Mouse (Mus musculus) CH12F3 (cell line): ENCODE results near the gene Sdhd.
"Not testable (repeated sequence)": the region's sequence is repeated elsewhere in the genome, so short reads cannot be mapped to it uniquely, and the experiment has no call there.

Source experiments
- in situ Hi-C: fragments of 300-500 bp; cut with MboI; formaldehyde crosslinking; loops from 2 replicates; pipeline ENCODE4 v1.14.3; 2020; ENCODE audit warnings: low sequenced_read_pairs

Sdhd gene

GRCm38 (mm10) chr9:50603189-50603997, at the start of gene Sdhd, which contains the start of gene Timm8b:
Gene Sdhd, minus strand, starts transcription at chr9:50603812.
Gene Timm8b, plus strand, starts transcription at chr9:50603910.
- in situ Hi-C loops, result no loop called here

- in situ Hi-C loops, result no loop called here
These were observed 46.9 kb upstream of the Sdhd start for GRCm38 (mm10) chr9:50650503-50650902.

GRCm38 (mm10) chr9:50646826-50647370, 43.3 kb upstream of the Sdhd start:
- in situ Hi-C loops, result no loop called here

GRCm38 (mm10) chr9:50634270-50634669, 30.7 kb upstream of the Sdhd start:
- in situ Hi-C loops, result no loop called here

- in situ Hi-C loops, result no loop called here
These were observed 29.4 kb upstream of the Sdhd start for GRCm38 (mm10) chr9:50633059-50633458.

- in situ Hi-C loops, result no loop called here
These were observed 28.5 kb upstream of the Sdhd start for GRCm38 (mm10) chr9:50632016-50632688.

- in situ Hi-C loops, result not testable (repeated sequence)
These were observed 27.3 kb upstream of the Sdhd start for GRCm38 (mm10) chr9:50630903-50631302.

GRCm38 (mm10) chr9:50617794-50618330, 14.2 kb upstream of the Sdhd start:
- in situ Hi-C loops, result no loop called here

- in situ Hi-C loops, result no loop called here
These were observed 13.4 kb upstream of the Sdhd start, which contains the start of the genes Pih1d2 and Nkapd1 for GRCm38 (mm10) chr9:50616766-50617603. Gene Pih1d2, plus strand, starts transcription at chr9:50617321. Gene Nkapd1, minus strand, starts transcription at chr9:50617464.

- in situ Hi-C loops, result no loop called here
These were observed 12.5 kb upstream of the Sdhd start for GRCm38 (mm10) chr9:50616161-50616560.

GRCm38 (mm10) chr9:50612115-50612514, 8.5 kb upstream of the Sdhd start:
- in situ Hi-C loops, result no loop called here

GRCm38 (mm10) chr9:50604338-50604737, 726 bp upstream of the Sdhd start:
- in situ Hi-C loops, result no loop called here

GRCm38 (mm10) chr9:50603998-50604324, 349 bp upstream of the Sdhd start:
- in situ Hi-C loops, result no loop called here

- in situ Hi-C loops, result no loop called here
These were observed 1.4 kb downstream of the Sdhd start for GRCm38 (mm10) chr9:50602055-50602845.

- in situ Hi-C loops, result no loop called here
These were observed 2.1 kb downstream of the Sdhd start for GRCm38 (mm10) chr9:50601536-50601935.

- in situ Hi-C loops, result no loop called here
These were observed 6.6 kb downstream of the Sdhd start for GRCm38 (mm10) chr9:50596973-50597372.

- in situ Hi-C loops, result no loop called here
These were observed 8.7 kb downstream of the Sdhd start for GRCm38 (mm10) chr9:50594794-50595417.

GRCm38 (mm10) chr9:50593544-50593943, 10.1 kb downstream of the Sdhd start:
- in situ Hi-C loops, result no loop called here

GRCm38 (mm10) chr9:50592955-50593354, 10.7 kb downstream of the Sdhd start:
- in situ Hi-C loops, result no loop called here
